Mouse (Mus musculus) intestine, postnatal 0 days (tissue): ENCODE results near the gene Rasl11b. TPM values are rescaled to one million over a fixed set of nuclear protein-coding genes. Genes with fewer than 3 reads are reported as not detected.

Experiments
- ATAC-seq: fragments of 200-750 bp; cut with Nextera tagmentation; 2 replicates; pipeline ENCODE4 v1.8.0; 2017; ENCODE audit warnings: mild to moderate bottlenecking, moderate TSS enrichment, moderate library complexity
- H3K27ac ChIP-seq: fragments of 300-500 bp; sonication (generic); 2 replicates; pipeline ENCODE4 v1.5.1; 2014; ENCODE audit warnings: mild to moderate bottlenecking, low read depth, low read length, moderate library complexity
- H3K27me3 ChIP-seq: fragments of 300-500 bp; sonication (generic); replicated peaks from 2 replicates; pipeline ENCODE4 v1.6.1; 2014; ENCODE audit warnings: low read length, mixed read lengths; ENCODE audit not compliant: control insufficient read depth, insufficient read depth
- H3K36me3 ChIP-seq: fragments of 300-500 bp; sonication (generic); 2 replicates; pipeline ENCODE4 v1.6.1; 2014; ENCODE audit warnings: mild to moderate bottlenecking, moderate library complexity; ENCODE audit not compliant: control insufficient read depth, insufficient read depth
- H3K4me1 ChIP-seq: fragments of 300-500 bp; sonication (generic); replicated peaks from 2 replicates; pipeline ENCODE4 v1.6.1; 2014; ENCODE audit warnings: antibody characterized with exemption, low read length, mixed read lengths; ENCODE audit not compliant: control insufficient read depth, insufficient read depth
- H3K4me2 ChIP-seq: fragments of 300-500 bp; sonication (generic); replicated peaks from 2 replicates; pipeline ENCODE4 v1.6.1; 2014; ENCODE audit warnings: low read depth, mild to moderate bottlenecking, moderate library complexity
- H3K4me3 ChIP-seq: fragments of 300-500 bp; sonication (generic); 2 replicates; pipeline ENCODE4 v1.5.1; 2014; ENCODE audit warnings: low read depth, low read length
- H3K9ac ChIP-seq: fragments of 300-500 bp; sonication (generic); 2 replicates; pipeline ENCODE4 v1.6.1; 2014; ENCODE audit warnings: mild to moderate bottlenecking, low read depth, low read length
- H3K9me3 ChIP-seq: fragments of 300-500 bp; sonication (generic); 2 replicates; pipeline ENCODE4 v1.6.1; 2016; ENCODE audit warnings: mixed run types; ENCODE audit not compliant: control insufficient read depth
- CTCF ChIP-seq: sonication (generic); IDR thresholded peaks from 2 replicates; pipeline ENCODE4 v1.5.1; 2016; ENCODE audit warnings: low read depth, mild to moderate bottlenecking, control low read depth, antibody characterized with exemption, moderate library complexity
- WGBS: fragments of 180-500 bp; shearing (Covaris S2); extraction: QIAGEN DNeasy Blood & Tissue Kit; methylation state at CpG from one replicate; pipeline ENCODE4 v1.1.7; 2014; 5-methylcytosine and 5-hydroxymethylcytosine counted together
- polyA plus RNA-seq: library from polyadenylated mRNA; unstranded; fragments of >200 nt; fragmentation: Nextera tagmentation; extraction: Ambion mirVana; gene quantifications from 2 replicates; pipeline ENCODE4 v1.2.1, GENCODE M21; 2015

Gene Rasl11b
- polyA plus RNA-seq, 1 experiment from 2014 or later = 19.4 TPM

- Histone ChIP-seq H3K36me3 (no peaks in the 10 kb centered on the region), H3K4me2 (no peak overlapping the region), H3K4me1 (peaks cover 6% of the 10 kb centered on the region; the same call in 1 of the 2 replicates), H3K27me3 (no peaks in the 10 kb centered on the region), H3K9me3 (no peaks in the 10 kb centered on the region), H3K27ac (no peak overlapping the region), H3K4me3 (no peak overlapping the region), H3K9ac (no peak overlapping the region)
- ATAC-seq = peak; percentile 76
- 39% methylated on average over 7 of the region's 7 CpGs for WGBS
- TF ChIP-seq CTCF = no peak
These were observed 35.2 kb upstream of the Rasl11b start for GRCm38 (mm10) chr5:74159906-74160305.

- WGBS = 56% methylated on average over 4 of the region's 4 CpGs
These were observed 34.7 kb upstream of the Rasl11b start for GRCm38 (mm10) chr5:74160349-74160748.

GRCm38 (mm10) chr5:74161297-74161926, 33.7 kb upstream of the Rasl11b start:
- Histone ChIP-seq H3K9me3 (no peaks in the 10 kb centered on the region), H3K27me3 (no peaks in the 10 kb centered on the region), H3K36me3 (no peaks in the 10 kb centered on the region), H3K9ac (no peak overlapping the region), H3K4me2 (peak overlapping the region; percentile 33; the same call in 1 of the 2 replicates), H3K4me3 (no peak overlapping the region), H3K27ac (peak overlapping the region; percentile 21; the same call in 1 of the 2 replicates), H3K4me1 (peaks cover 6% of the 10 kb centered on the region; the same call in 1 of the 2 replicates)
- no peak for TF ChIP-seq CTCF
- peak; percentile 32 for ATAC-seq
- WGBS = 21% methylated on average over 15 of the region's 15 CpGs

More at GRCm38 (mm10) chr5:74160349-74160748, 34.7 kb upstream of the Rasl11b start:
- TF ChIP-seq CTCF = no peak
- Histone ChIP-seq H3K9me3 (no peaks in the 10 kb centered on the region), H3K27me3 (no peaks in the 10 kb centered on the region), H3K9ac (no peak overlapping the region), H3K27ac (no peak overlapping the region), H3K4me1 (peaks cover 6% of the 10 kb centered on the region; the same call in 1 of the 2 replicates), H3K36me3 (no peaks in the 10 kb centered on the region), H3K4me3 (no peak overlapping the region), H3K4me2 (no peak overlapping the region)
- ATAC-seq = no peak; the same call in 1 of the 2 replicates

GRCm38 (mm10) chr5:74162013-74162412, 33.1 kb upstream of the Rasl11b start:
- WGBS = 62% methylated on average over 3 of the region's 3 CpGs
- Histone ChIP-seq H3K27ac (no peak overlapping the region), H3K4me1 (peaks cover 6% of the 10 kb centered on the region; the same call in 1 of the 2 replicates), H3K9ac (no peak overlapping the region), H3K36me3 (no peaks in the 10 kb centered on the region), H3K4me3 (no peak overlapping the region), H3K27me3 (no peaks in the 10 kb centered on the region), H3K4me2 (peak overlapping the region; percentile 33; the same call in 1 of the 2 replicates), H3K9me3 (no peaks in the 10 kb centered on the region)
- no peak for TF ChIP-seq CTCF
- no peak for ATAC-seq

- no peaks in the 10 kb centered on the region for H3K27me3 ChIP-seq
- H3K4me1 ChIP-seq = peaks cover 6% of the 10 kb centered on the region; the same call in 1 of the 2 replicates
- TF ChIP-seq CTCF = no peak
- H3K9ac ChIP-seq = no peak overlapping the region
- no peaks in the 10 kb centered on the region for H3K9me3 ChIP-seq
- no peak overlapping the region for H3K4me2 ChIP-seq
- H3K36me3 ChIP-seq = no peaks in the 10 kb centered on the region
- H3K27ac ChIP-seq = no peak overlapping the region
- no peak overlapping the region for H3K4me3 ChIP-seq
- 72% methylated on average over 6 of the region's 6 CpGs for WGBS
- peak; percentile 42 for ATAC-seq
These were observed 31.9 kb upstream of the Rasl11b start for GRCm38 (mm10) chr5:74163141-74163540.

- Histone ChIP-seq H3K9me3 (no peaks in the 10 kb centered on the region), H3K36me3 (no peaks in the 10 kb centered on the region), H3K9ac (no peak overlapping the region), H3K4me2 (no peak overlapping the region), H3K27me3 (no peaks in the 10 kb centered on the region), H3K4me1 (peaks cover 6% of the 10 kb centered on the region; the same call in 1 of the 2 replicates), H3K27ac (no peak overlapping the region), H3K4me3 (no peak overlapping the region)
- ATAC-seq = no peak
- 91% methylated on average over 7 of the region's 7 CpGs for WGBS
- TF ChIP-seq CTCF = no peak
These were observed 30.5 kb upstream of the Rasl11b start for GRCm38 (mm10) chr5:74164547-74164946.
